Mouse (Mus musculus) c-Kit-positive CD71-negative TER-119-negative erythroid progenitor cells, embryonic 14.5 days (primary cell): Measurements from ENCODE around the gene Mthfsl.
"Not testable (repeated sequence)": the region's sequence is repeated elsewhere in the genome, so short reads cannot be mapped to it uniquely, and the experiment has no call there.

Experiments
- DNase-seq: peaks from one replicate; pipeline ENCODE4 v3.0.0-alpha.2; 2013; ENCODE audit warnings: low read depth

Gene Mthfsl

DNA sequence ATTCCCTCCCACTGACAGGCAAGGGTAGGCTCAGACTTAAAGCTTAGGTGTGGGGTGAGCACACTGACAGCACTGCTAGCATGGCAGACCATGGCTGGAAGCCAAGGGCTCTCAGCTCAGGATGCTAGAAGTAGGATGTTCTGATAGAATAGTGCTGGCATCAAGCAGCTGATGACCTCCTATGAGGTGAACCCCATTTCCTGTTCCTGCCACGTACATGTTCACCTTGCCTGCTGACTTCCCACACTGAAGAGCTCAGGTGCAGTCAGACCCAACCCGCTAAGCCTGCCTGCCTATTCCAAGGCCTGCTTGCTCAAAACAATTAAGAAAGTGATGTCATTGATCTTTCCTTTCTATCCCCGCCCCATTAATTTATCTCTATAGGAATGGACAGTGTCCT lies 30.6 kb downstream of the Mthfsl start:
- DNase-seq, result not testable (repeated sequence)

DNA sequence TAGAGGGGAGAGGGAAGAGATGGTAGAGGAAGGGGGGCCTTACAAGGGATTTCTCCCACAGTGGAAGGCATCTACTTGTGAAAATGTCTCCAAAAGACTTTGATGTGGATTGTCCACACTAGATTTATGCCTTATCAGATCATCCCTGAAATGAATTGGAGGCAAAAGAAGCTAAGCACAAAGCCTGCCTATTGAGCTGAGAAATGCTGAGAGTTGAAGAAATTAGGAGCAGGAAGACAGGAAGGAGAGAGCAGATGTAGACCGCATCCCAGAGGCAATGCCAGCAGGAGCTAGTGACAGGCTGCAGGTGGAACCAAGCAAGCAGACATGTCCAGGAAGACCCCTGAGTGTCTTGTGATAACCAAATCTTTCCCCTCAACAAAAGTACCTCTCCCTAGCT lies 33.4 kb downstream of the Mthfsl start:
- not testable (repeated sequence) for DNase-seq

DNA sequence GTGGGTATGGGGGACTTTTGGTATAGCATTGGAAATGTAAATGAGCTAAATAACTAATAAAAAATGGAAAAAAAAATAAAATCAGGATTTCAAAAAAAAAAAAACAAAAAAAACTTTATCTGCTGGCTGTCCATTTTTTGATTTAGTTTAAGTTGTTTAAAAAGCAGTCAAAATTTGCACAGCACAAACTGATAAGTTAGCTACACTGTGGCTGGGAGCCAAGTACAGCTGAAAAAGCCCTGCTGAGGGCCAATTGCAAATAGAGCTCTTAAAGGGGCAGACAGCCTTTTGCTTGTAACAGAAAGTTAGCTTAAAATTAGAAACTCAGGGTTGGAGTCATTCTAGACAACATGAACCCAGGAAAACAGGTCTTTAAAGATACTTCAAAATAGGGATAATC lies 61.8 kb downstream of the Mthfsl start:
- not testable (repeated sequence) for DNase-seq

DNA sequence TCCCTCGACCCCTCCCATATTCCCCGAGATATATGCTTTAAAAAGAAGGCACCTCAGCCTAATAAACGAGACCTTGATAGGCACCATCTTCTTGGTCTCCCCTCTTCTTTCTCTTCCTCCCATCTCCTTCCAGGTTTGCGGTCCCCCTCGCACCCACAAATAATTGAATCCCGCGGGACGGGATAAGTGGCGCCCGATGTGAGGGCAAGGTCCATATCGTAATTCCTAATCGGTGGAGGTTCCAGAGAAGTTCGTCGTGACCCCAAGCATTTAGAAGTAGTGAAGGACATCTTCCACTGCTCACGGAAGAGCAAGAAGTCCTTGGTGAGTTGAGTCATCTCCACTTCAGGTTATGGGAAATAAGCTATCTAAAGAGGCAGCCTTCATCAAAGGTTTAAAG lies 69.4 kb downstream of the Mthfsl start:
- DNase-seq, result not testable (repeated sequence)
